Mouse (Mus musculus) heart, postnatal 0 days (tissue): ENCODE results near the gene Npat. TPM values are rescaled to one million over a fixed set of nuclear protein-coding genes. Genes with fewer than 3 reads are reported as not detected.

ENCODE experiments used
- ATAC-seq: fragments of 200-750 bp; cut with Nextera tagmentation; 2 replicates; pipeline ENCODE4 v1.8.0; 2017; ENCODE audit warnings: low read depth, moderate number of reproducible peaks, moderate library complexity; ENCODE audit not compliant: insufficient read depth
- DNase-seq: peaks from one replicate; pipeline ENCODE4 v3.0.0-alpha.2; 2016; ENCODE audit warnings: low spot score
- H3K27ac ChIP-seq: fragments of 300-500 bp; sonication (generic); 2 replicates; pipeline ENCODE4 v1.5.1; 2014; ENCODE audit warnings: low read depth, mild to moderate bottlenecking
- H3K27me3 ChIP-seq: fragments of 300-500 bp; sonication (generic); 2 replicates; pipeline ENCODE4 v1.6.1; 2014; ENCODE audit warnings: low read length, mixed read lengths; ENCODE audit not compliant: control insufficient read depth, insufficient read depth
- H3K36me3 ChIP-seq: fragments of 300-500 bp; sonication (generic); replicated peaks from 2 replicates; pipeline ENCODE4 v1.6.1; 2014; ENCODE audit warnings: low read length, mixed read lengths; ENCODE audit not compliant: control insufficient read depth, insufficient read depth
- H3K4me1 ChIP-seq: fragments of 300-500 bp; sonication (generic); 2 replicates; pipeline ENCODE4 v1.6.1; 2014; ENCODE audit warnings: antibody characterized with exemption; ENCODE audit not compliant: control insufficient read depth, insufficient read depth
- H3K4me2 ChIP-seq: fragments of 300-500 bp; sonication (generic); 2 replicates; pipeline ENCODE4 v1.6.1; 2014; ENCODE audit warnings: low read depth, mild to moderate bottlenecking, low read length, moderate library complexity
- H3K4me3 ChIP-seq: fragments of 300-500 bp; sonication (generic); 2 replicates; pipeline ENCODE4 v1.5.1; 2014; ENCODE audit warnings: low read depth, low read length
- H3K9ac ChIP-seq: fragments of 300-500 bp; sonication (generic); replicated peaks from 2 replicates; pipeline ENCODE4 v1.6.1; 2014; ENCODE audit warnings: low read depth, low read length, mixed read lengths
- H3K9me3 ChIP-seq: fragments of 300-500 bp; sonication (generic); replicated peaks from 2 replicates; pipeline ENCODE4 v1.6.1; 2016; ENCODE audit warnings: low read length; ENCODE audit not compliant: control insufficient read depth
- CTCF ChIP-seq: IDR thresholded peaks from 2 replicates; pipeline ENCODE4 v1.5.1; 2016; ENCODE audit warnings: antibody characterized with exemption, control low read depth, low read depth
- EP300 ChIP-seq: IDR thresholded peaks from 2 replicates; pipeline ENCODE4 v1.6.1; 2016; ENCODE audit warnings: antibody characterized with exemption, low read depth
- WGBS: fragments of 180-500 bp; shearing (Covaris S2); extraction: QIAGEN DNeasy Blood & Tissue Kit; methylation state at CpG from one replicate; pipeline ENCODE4 v1.1.7; 2014; 5-methylcytosine and 5-hydroxymethylcytosine counted together
- polyA plus RNA-seq: library from polyadenylated mRNA; unstranded; fragments of >200 nt; fragmentation: Nextera tagmentation; extraction: Ambion mirVana; gene quantifications from 2 replicates; pipeline ENCODE4 v1.2.1, GENCODE M21; 2015
- total RNA-seq: library from RNA; depleted of rRNA; stranded (reverse); fragments of >200 nt; gene quantifications from 2 replicates; pipeline ENCODE4 v1.2.3, GENCODE M21; 2014; ENCODE audit warnings: low replicate concordance; rRNA removed

The Npat gene
- total RNA-seq: 5.6 and 7.5 TPM in 2 replicates
- 5.7 TPM in 2 replicates for polyA plus RNA-seq

DNA sequence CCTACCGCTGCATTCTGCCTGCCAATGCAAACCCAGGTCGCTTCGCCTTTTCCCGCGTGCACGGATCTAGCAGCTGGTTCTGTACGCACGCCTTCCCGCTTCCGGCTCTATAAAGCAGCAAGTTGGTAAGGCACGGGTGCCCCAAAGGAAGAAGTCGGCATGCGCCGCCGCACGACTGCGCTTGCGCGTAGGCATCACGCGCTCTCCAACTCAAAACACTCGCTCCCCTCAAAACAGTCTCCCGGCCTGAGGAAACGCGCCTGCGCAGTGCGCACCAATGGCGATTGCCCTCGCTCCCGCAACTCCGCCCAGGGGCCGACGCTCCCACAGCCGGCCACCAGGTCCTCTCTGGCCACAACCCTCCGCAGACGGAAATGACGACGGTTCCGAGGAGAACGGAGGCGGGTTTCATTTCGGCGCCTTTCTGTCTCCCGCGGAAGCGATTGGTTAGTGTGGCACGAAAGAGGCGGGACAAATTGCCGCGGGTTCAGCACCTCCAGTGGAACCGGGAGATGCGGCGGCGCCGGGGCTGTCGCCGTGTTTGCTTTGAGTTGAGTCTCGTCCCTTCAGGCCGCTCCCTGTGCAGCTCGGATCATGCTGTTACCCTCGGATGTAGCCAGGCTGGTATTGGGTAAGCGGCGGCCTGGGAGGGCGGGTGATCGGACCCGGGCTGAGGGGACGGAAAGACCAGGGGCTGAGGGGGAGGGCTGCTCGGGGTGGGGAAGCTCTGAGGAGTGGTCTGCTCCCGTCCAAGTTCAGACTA lies at the start of gene Npat, which contains the start of gene Atm:
Gene Npat (plus strand): TSS at position 490 of the 763 bp plus-strand sequence.
Gene Atm (minus strand): TSS at position 183 of the 763 bp plus-strand sequence.
- WGBS: under 1% methylated on average over 69 of the region's 69 CpGs
- Histone ChIP-seq H3K9me3 (no peaks in the 10 kb centered on the region), H3K4me3 (peak within 1 kb of the TSS; percentile 98), H3K27me3 (no peaks in the 10 kb centered on the region), H3K36me3 (no peaks in the 10 kb centered on the region), H3K9ac (peak within 1 kb of the TSS; percentile 82), H3K4me1 (peaks cover 17% of the 10 kb centered on the region), H3K4me2 (peak within 1 kb of the TSS; percentile 96), H3K27ac (peak within 1 kb of the TSS; percentile 91)
- ATAC-seq (peak; percentile 99), DNase-seq (peak; percentile 100)
- TF ChIP-seq CTCF (peak; percentile 22; the same call in 1 of the 2 replicates), EP300 (no peak)

DNA sequence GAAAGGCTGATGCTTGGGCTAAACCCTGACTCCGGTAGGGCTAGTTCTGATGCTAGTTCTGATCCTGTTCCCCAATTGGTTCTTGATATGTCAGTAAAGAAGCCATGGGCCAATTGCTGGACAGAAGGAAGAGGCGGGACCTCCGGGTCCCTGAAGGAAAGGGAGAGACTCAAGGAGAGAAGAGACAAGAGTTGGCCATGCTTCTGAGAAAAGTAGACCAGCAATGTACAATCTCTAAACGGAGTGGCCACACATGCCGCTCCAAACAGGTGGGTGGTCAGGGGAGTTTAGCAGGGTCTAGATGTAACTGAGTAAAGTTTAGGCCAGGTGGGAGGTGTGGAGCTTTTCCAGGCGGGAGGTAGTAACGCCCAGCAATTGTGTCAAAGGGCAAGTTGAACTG lies 28.8 kb upstream of the Npat start:
- whole genome bisulfite sequencing: 84% methylated on average over 7 of the region's 7 CpGs
- DNase-seq: no peak

DNA sequence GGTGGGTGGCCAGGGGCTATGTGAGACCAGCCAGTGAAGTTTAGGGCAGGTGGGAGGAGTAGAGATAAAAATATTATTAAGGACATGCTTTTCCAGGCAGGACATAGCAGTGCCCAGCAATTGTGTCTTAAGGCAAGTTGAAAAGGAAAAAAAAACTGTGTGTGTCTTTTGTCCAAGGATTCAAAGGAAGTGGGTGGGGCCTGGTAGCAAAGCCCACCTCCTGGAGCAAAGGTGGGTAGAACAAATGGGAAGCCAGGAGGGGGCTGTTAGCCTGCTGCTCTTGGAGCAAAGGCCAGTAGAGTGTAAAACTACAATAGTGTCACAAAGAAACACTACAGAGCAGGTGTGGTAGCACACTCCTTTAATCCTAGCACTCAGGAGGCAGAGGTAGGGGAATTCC lies 22.8 kb upstream of the Npat start:
- Histone ChIP-seq H3K4me2 (no peak overlapping the region), H3K4me1 (no peaks in the 10 kb centered on the region), H3K27ac (no peak overlapping the region), H3K4me3 (no peak overlapping the region), H3K9me3 (no peaks in the 10 kb centered on the region), H3K36me3 (peaks cover 12% of the 10 kb centered on the region; the same call in 1 of the 2 replicates), H3K27me3 (no peaks in the 10 kb centered on the region), H3K9ac (no peak overlapping the region)
- TF ChIP-seq CTCF (no peak), EP300 (no peak)
- ATAC-seq: no peak
- DNase-seq: no peak

More for the DNA sequence above, 28.8 kb upstream of the Npat start:
- no peak for TF ChIP-seq CTCF
- no peak for TF ChIP-seq EP300
- no peaks in the 10 kb centered on the region for H3K4me1 ChIP-seq
- H3K9ac ChIP-seq: no peak overlapping the region
- no peaks in the 10 kb centered on the region for H3K9me3 ChIP-seq
- ATAC-seq: no peak
- H3K27me3 ChIP-seq: no peaks in the 10 kb centered on the region
- H3K36me3 ChIP-seq: peaks cover 23% of the 10 kb centered on the region; the same call in 1 of the 2 replicates
- no peak overlapping the region for H3K4me2 ChIP-seq
- H3K4me3 ChIP-seq: no peak overlapping the region
- no peak overlapping the region for H3K27ac ChIP-seq

DNA sequence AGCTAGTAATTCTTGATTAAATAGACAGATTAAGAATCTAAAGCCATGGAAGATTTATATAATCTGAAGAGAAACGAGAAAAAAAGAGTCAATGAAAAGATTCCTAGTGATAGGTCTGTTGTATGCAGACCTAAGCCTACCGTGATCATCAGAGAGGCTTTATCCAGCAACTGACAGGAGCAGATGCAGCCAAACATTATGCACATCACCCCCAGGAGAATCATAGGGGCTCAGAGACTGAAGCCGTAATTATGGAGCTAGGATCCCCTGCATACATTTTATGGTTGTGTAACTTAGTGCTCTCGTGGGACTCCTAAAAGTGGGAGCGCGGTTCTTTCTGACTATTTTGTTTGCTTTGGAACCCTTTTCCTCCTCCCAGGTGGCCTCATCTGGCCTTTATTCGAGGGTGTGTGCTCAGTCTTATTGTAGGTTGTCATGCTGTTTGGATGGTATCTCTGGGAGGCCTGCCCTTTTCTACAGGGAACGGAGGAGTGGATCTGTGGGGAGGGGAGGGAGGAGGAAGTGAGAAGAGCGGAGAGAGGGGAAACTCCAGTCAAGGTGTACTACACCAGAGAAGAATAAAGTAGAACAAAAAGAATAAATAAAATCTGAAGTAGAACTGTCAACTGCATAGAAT lies 19.4 kb upstream of the Npat start:
- no peaks in the 10 kb centered on the region for H3K27me3 ChIP-seq
- DNase-seq (no peak), ATAC-seq (no peak)
- no peaks in the 10 kb centered on the region for H3K4me1 ChIP-seq
- 75% methylated on average over 9 of the region's 9 CpGs for WGBS
- no peaks in the 10 kb centered on the region for H3K9me3 ChIP-seq
- no peak overlapping the region for H3K4me3 ChIP-seq
- no peak for TF ChIP-seq EP300
- no peak for TF ChIP-seq CTCF
- no peak overlapping the region for H3K4me2 ChIP-seq
- H3K36me3 ChIP-seq: peaks cover 18% of the 10 kb centered on the region; the same call in 1 of the 2 replicates
- H3K9ac ChIP-seq: no peak overlapping the region
- H3K27ac ChIP-seq: no peak overlapping the region

GRCm38 (mm10) chr9:53535416-53536320 lies 1.2 kb upstream of the Npat start:
- H3K27me3 ChIP-seq: no peaks in the 10 kb centered on the region
- DNase-seq (no peak), ATAC-seq (no peak)
- 11% methylated on average over 17 of the region's 17 CpGs for WGBS
- H3K9me3 ChIP-seq: no peaks in the 10 kb centered on the region
- TF ChIP-seq EP300: no peak
- TF ChIP-seq CTCF: no peak
- peak overlapping the region; percentile 86 for H3K27ac ChIP-seq
- peak overlapping the region; percentile 63 for H3K9ac ChIP-seq
- H3K36me3 ChIP-seq: peaks cover 8% of the 10 kb centered on the region; the same call in 1 of the 2 replicates
- H3K4me2 ChIP-seq: peak overlapping the region; percentile 93
- H3K4me3 ChIP-seq: peak overlapping the region; percentile 98
- H3K4me1 ChIP-seq: peaks cover 17% of the 10 kb centered on the region
